Mouse (Mus musculus) hematopoietic multipotent progenitor cell, adult 10-12 weeks (in vitro differentiated cells): ENCODE measurements around the gene Sgo1. TPM values are rescaled to one million over a fixed set of nuclear protein-coding genes. Genes with fewer than 3 reads are reported as not detected.

ENCODE experiments used
- polyA plus RNA-seq: library from polyadenylated mRNA; stranded (reverse); fragments of >175 nt; gene quantifications from 2 replicates; pipeline ENCODE4 v1.2.3, GENCODE M21; 2012; ENCODE audit warnings: low replicate concordance

The Sgo1 gene
- 0.98 and 7.3 TPM in 2 replicates for polyA plus RNA-seq

DNA sequence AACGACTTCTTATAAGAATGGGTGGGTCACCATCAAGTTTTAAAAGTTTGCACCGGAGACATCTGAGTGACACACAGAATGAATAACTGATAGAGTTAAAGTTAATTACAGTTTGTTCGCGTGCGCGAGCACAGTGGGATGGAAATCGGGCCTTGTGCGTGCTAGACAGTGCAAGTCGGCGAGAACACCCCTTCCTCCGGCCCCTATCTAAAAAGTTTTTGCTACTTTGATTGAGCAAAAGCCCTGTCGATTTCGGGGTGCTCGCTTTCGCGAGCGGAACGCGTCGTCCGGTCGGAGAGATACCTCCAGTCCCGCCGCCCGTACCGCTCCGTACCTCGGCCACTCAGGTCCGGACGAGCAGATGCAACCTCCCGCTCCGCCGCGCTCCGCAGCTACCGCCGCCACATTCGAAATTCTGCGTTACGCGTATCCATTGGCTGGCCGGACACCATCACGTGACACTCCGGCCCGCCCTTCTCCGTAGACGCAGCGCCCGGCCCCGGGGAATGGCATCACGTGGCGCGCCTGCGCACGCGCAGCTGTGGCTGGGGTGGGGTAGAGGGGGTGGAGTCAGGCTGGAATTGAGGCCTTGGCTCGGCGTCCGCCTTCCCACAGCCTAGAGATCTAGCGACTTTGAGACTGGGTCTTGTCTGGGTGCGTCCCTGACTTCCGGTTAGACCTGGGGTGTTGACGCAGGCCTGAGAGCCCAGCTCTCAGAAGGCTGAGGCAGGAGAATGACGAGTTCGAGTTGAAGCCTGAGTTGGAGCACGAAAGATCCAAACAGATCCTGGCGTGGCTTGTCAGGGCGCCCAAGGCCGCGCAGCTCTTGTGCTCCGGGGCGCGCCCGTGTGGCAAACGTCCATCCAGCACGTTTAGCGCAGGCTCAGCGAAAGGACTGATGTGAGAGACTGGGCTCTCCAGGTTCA lies at the start of gene Sgo1:
Gene Sgo1, minus strand, starts transcription at position 457 of the 926 bp plus-strand sequence.

Other genes with a start within 250 kb of the Sgo1 start
- not detected in 2 replicates for gene Efhb, start 226.0 kb downstream of the Sgo1 start, polyA plus RNA-seq
- gene Rab5a, start 210.1 kb downstream of the Sgo1 start, polyA plus RNA-seq, result 10.7 and 12.8 TPM in 2 replicates
- gene Pp2d1, start 149.9 kb downstream of the Sgo1 start, polyA plus RNA-seq, result not detected in 2 replicates
- gene Kat2b, start 122.5 kb downstream of the Sgo1 start, polyA plus RNA-seq, result 4.4 and 7.5 TPM in 2 replicates
- not detected in 2 replicates for gene Sult1c2, start 157.0 kb upstream of the Sgo1 start, polyA plus RNA-seq